Comparison of ENCODE assay signal across 21 mouse cellular contexts in the genomic region with DNA sequence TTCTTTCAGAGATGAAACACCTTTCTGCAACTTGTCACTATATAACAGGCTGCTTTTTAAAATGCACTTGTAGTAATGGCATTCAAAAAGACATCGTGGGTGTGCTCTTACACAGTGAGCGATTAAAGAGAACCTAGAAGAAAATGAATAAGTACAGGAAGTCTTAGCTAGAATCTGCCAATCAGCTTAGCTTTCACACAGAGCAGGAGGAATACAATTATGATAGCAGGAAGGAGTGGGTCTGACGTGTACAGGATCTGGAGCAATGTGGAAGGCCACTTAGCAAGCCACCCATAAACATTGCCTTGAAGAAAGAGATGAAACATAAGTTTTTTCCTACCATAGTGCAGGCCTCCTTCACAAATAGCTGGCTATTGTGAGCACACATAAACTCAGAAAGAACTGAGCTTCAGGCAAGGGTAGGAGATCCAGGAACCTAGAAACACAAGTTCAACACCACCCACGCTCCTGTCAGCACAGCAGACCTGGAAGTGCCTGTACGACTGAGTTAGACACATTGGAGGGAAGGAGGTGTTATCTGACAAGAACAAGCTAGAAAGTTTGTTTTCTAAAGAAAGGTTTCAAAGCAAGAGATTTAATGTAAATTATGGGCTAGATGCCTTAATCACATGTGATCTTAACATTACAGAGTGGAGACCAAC.
"Had no signal": no experiment of that assay in that cellular context is flagged by ENCODE, and none has a peak within 500 bp of the region (broad histone marks: within the 10 kb centered on the region; RNA-seq: fewer than 3 reads in every experiment).

No protein-coding gene starts in this region.

- H3K27ac ChIP-seq: limb, embryonic 10.5 days; limb, embryonic 13.5 days; liver, embryonic 12.5 days; liver, embryonic 15.5 days; lung, embryonic 15.5 days; midbrain, embryonic 10.5 days; neural tube, embryonic 12.5 days; neural tube, embryonic 15.5 days had no signal

- H3K4me3 ChIP-seq: limb, embryonic 10.5 days; limb, embryonic 13.5 days; liver, embryonic 12.5 days; liver, embryonic 15.5 days; lung, embryonic 15.5 days; megakaryocyte, embryonic 14.5 days; midbrain, embryonic 10.5 days; neural tube, embryonic 12.5 days; neural tube, embryonic 15.5 days had no signal

- H3K36me3 ChIP-seq: liver, embryonic 12.5 days; liver, embryonic 15.5 days; lung, embryonic 15.5 days had no signal

- H3K4me1 ChIP-seq: limb, embryonic 10.5 days; limb, embryonic 13.5 days; liver, embryonic 12.5 days; liver, embryonic 15.5 days; lung, embryonic 15.5 days; midbrain, embryonic 10.5 days had no signal

- H3K9ac ChIP-seq: limb, embryonic 13.5 days; liver, embryonic 12.5 days; liver, embryonic 15.5 days; lung, embryonic 15.5 days; neural tube, embryonic 12.5 days; neural tube, embryonic 15.5 days had no signal

- H3K27me3 ChIP-seq: limb, embryonic 13.5 days; liver, embryonic 12.5 days; liver, embryonic 15.5 days; lung, embryonic 15.5 days; neural tube, embryonic 12.5 days; neural tube, embryonic 15.5 days had no signal

- H3K4me2 ChIP-seq: limb, embryonic 13.5 days; liver, embryonic 12.5 days; liver, embryonic 15.5 days; lung, embryonic 15.5 days; neural tube, embryonic 12.5 days; neural tube, embryonic 15.5 days had no signal

- ATAC-seq: liver, embryonic 12.5 days had no signal

- H3K9me3 ChIP-seq: limb, embryonic 10.5 days; liver, embryonic 12.5 days; liver, embryonic 15.5 days; megakaryocyte, embryonic 14.5 days; midbrain, embryonic 10.5 days; neural tube, embryonic 12.5 days; neural tube, embryonic 15.5 days had no signal

- DNase-seq: kidney, adult 18-20 months; kidney, adult 9 months; kidney, postnatal 14 days; kidney, postnatal 4 days; liver; lung, adult 18-20 months; lung, postnatal 10 days; lung, postnatal 36 days; midbrain, embryonic 14.5 days; thymus, adult 2 months; thymus, postnatal 14 days; thymus, postnatal 4 days had no signal
